Mouse (Mus musculus) brain, embryonic 14.5 days (tissue): ENCODE measurements around the gene Gm13083.
"Not testable (repeated sequence)": the region's sequence is repeated elsewhere in the genome, so short reads cannot be mapped to it uniquely, and the experiment has no call there.

Experiments used
- CTCF ChIP-seq: fragments of 200-500 bp; IDR thresholded peaks from 2 replicates; pipeline ENCODE4 v1.5.1; 2012; ENCODE audit warnings: inconsistent platforms, mild to moderate bottlenecking, moderate library complexity, borderline replicate concordance; ENCODE audit not compliant: insufficient read depth, insufficient read length; ENCODE audit errors: extremely low read depth
- POLR2A ChIP-seq: fragments of 200-500 bp; IDR thresholded peaks from 2 replicates; pipeline ENCODE4 v1.6.1; 2012; ENCODE audit warnings: mild to moderate bottlenecking, inconsistent platforms, borderline replicate concordance; ENCODE audit not compliant: poor library complexity, insufficient read depth, insufficient read length, severe bottlenecking; ENCODE audit errors: extremely low read depth

- not testable (repeated sequence) for TF ChIP-seq CTCF, POLR2A
Observed at GRCm38 (mm10) chr4:143618101-143618500, 3.3 kb downstream of the Gm13083 start.
